Mouse (Mus musculus): Measurements from ENCODE around the gene Mtnr1b.

GRCm38 (mm10) chr9:15866280-15867072 lies 7.9 kb downstream of the Mtnr1b start:
- TF ChIP-seq CTCF (IDR thresholded peaks at IDR 0.05; ENCODE audit: insufficient read depth, low read depth, low read length) (no peak), POLR2A (IDR thresholded peaks at IDR 0.05; ENCODE audit: insufficient read depth, low read depth, low read length) (no peak)
